Mouse (Mus musculus) heart, embryonic 16.5 days (tissue): ENCODE measurements at regions not wholly inside any gene's neighbourhood (a gene's known extent, or its start where the extent isn't known, plus 50 kb on each side); places are given as distances from the start of the nearest gene placed in this dataset.

Experiments
- ATAC-seq: fragments of 200-750 bp; cut with Nextera tagmentation; replicated peaks from 2 replicates; pipeline ENCODE4 v1.8.0; 2017; ENCODE audit warnings: moderate number of reproducible peaks; ENCODE audit not compliant: insufficient read depth, low FRiP score; ENCODE audit errors: extremely low read depth
- H3K27ac ChIP-seq: fragments of 300-500 bp; sonication (generic); 2 replicates; pipeline ENCODE4 v1.5.1; 2014; ENCODE audit warnings: mild to moderate bottlenecking, low read length, control low read depth, moderate library complexity
- H3K27me3 ChIP-seq: fragments of 300-500 bp; sonication (generic); 2 replicates; pipeline ENCODE4 v1.6.1; 2014; ENCODE audit warnings: low read length, mixed read lengths; ENCODE audit not compliant: control insufficient read depth, insufficient read depth
- H3K36me3 ChIP-seq: fragments of 300-500 bp; sonication (generic); 2 replicates; pipeline ENCODE4 v1.6.1; 2014; ENCODE audit not compliant: control insufficient read depth, insufficient read depth
- H3K4me1 ChIP-seq: fragments of 300-500 bp; sonication (generic); 2 replicates; pipeline ENCODE4 v1.6.1; 2014; ENCODE audit warnings: low read length, mixed read lengths; ENCODE audit not compliant: control insufficient read depth, insufficient read depth
- H3K4me2 ChIP-seq: fragments of 300-500 bp; sonication (generic); 2 replicates; pipeline ENCODE4 v1.6.1; 2014; ENCODE audit warnings: low read depth, mild to moderate bottlenecking, control low read depth, low read length
- H3K4me3 ChIP-seq: fragments of 300-500 bp; sonication (generic); 2 replicates; pipeline ENCODE4 v1.5.1; 2014; ENCODE audit warnings: mild to moderate bottlenecking, control low read depth, low read length
- H3K9ac ChIP-seq: fragments of 300-500 bp; sonication (generic); 2 replicates; pipeline ENCODE4 v1.6.1; 2014; ENCODE audit warnings: low read length, control low read depth
- H3K9me3 ChIP-seq: fragments of 300-500 bp; sonication (generic); replicated peaks from 2 replicates; pipeline ENCODE4 v1.6.1; 2016; ENCODE audit warnings: low read length; ENCODE audit not compliant: control insufficient read depth
- WGBS: fragments of 180-500 bp; shearing (Covaris S2); extraction: QIAGEN DNeasy Blood & Tissue Kit; methylation state at CpG from one replicate; pipeline ENCODE4 v1.1.7; 2014; 5-methylcytosine and 5-hydroxymethylcytosine counted together

GRCm38 (mm10) chr13:37561437-37561836, 216.4 kb downstream of the Ly86 start:
- H3K4me2 ChIP-seq = no peak overlapping the region
- H3K4me3 ChIP-seq = no peak overlapping the region
- H3K27ac ChIP-seq = peak overlapping the region; percentile 75; the same call in 1 of the 2 replicates
- H3K27me3 ChIP-seq = no peaks in the 10 kb centered on the region
- H3K9me3 ChIP-seq = no peaks in the 10 kb centered on the region
- no peak for ATAC-seq
- 50% methylated on average over 2 of the region's 2 CpGs for WGBS
- H3K4me1 ChIP-seq = peaks cover 51% of the 10 kb centered on the region
- H3K9ac ChIP-seq = no peak overlapping the region
- no peaks in the 10 kb centered on the region for H3K36me3 ChIP-seq

GRCm38 (mm10) chr13:37562141-37562540, 216.1 kb upstream of the Rreb1 start:
- Histone ChIP-seq H3K4me1 (peaks cover 51% of the 10 kb centered on the region), H3K27me3 (no peaks in the 10 kb centered on the region), H3K4me3 (no peak overlapping the region), H3K9me3 (no peaks in the 10 kb centered on the region), H3K9ac (no peak overlapping the region), H3K36me3 (no peaks in the 10 kb centered on the region), H3K27ac (peak overlapping the region; percentile 75), H3K4me2 (no peak overlapping the region)
- WGBS = 19% methylated on average over 9 of the region's 9 CpGs
- ATAC-seq = peak; percentile 44

DNA sequence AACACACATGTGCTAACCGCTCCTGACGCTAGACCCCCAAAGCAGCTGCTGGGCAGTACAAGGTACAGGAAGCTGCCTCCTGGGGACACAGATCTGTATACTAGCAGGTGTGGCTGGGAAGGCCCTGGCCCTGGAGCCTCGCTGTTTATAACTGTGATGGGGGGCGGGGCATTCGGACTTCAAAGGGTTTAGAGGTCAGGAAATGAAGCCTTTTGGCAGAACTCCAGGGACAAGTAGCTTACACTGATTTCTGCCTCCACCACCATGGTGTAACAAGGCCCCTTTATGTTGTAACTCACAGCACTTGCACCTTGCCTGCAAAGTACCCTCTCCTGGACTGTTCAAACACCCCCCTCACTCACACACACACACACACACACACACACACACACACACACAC, 215.5 kb upstream of the Rreb1 start:
- peak; percentile 32; the same call in 1 of the 2 replicates for ATAC-seq
- H3K4me2 ChIP-seq = no peak overlapping the region
- WGBS = 15% methylated on average over 5 of the region's 5 CpGs

GRCm38 (mm10) chr13:37569051-37569450, 209.1 kb upstream of the Rreb1 start:
- 66% methylated on average over 3 of the region's 3 CpGs for WGBS
- H3K27ac ChIP-seq = no peak overlapping the region
- no peak for ATAC-seq

More for the DNA sequence above, 215.5 kb upstream of the Rreb1 start:
- H3K9ac ChIP-seq = no peak overlapping the region
- H3K27ac ChIP-seq = peak overlapping the region; percentile 75
- H3K4me1 ChIP-seq = peaks cover 50% of the 10 kb centered on the region
- no peaks in the 10 kb centered on the region for H3K9me3 ChIP-seq
- no peaks in the 10 kb centered on the region for H3K27me3 ChIP-seq
- H3K36me3 ChIP-seq = no peaks in the 10 kb centered on the region
- no peak overlapping the region for H3K4me3 ChIP-seq

GRCm38 (mm10) chr13:37569486-37569885, 208.7 kb upstream of the Rreb1 start:
- H3K36me3 ChIP-seq = no peaks in the 10 kb centered on the region
- 85% methylated on average over 3 of the region's 3 CpGs for WGBS

More at GRCm38 (mm10) chr13:37569051-37569450, 209.1 kb upstream of the Rreb1 start:
- H3K4me1 ChIP-seq = peaks cover 4% of the 10 kb centered on the region; the same call in 1 of the 2 replicates
- H3K27me3 ChIP-seq = no peaks in the 10 kb centered on the region
- no peak overlapping the region for H3K9ac ChIP-seq
- no peaks in the 10 kb centered on the region for H3K9me3 ChIP-seq
- no peak overlapping the region for H3K4me3 ChIP-seq
- no peak overlapping the region for H3K4me2 ChIP-seq
- H3K36me3 ChIP-seq = no peaks in the 10 kb centered on the region

GRCm38 (mm10) chr13:37572983-37573382, 205.2 kb upstream of the Rreb1 start:
- H3K4me2 ChIP-seq = no peak overlapping the region
- no peak overlapping the region for H3K4me3 ChIP-seq
- no peaks in the 10 kb centered on the region for H3K36me3 ChIP-seq
- peaks cover 4% of the 10 kb centered on the region; the same call in 1 of the 2 replicates for H3K4me1 ChIP-seq
- no peak overlapping the region for H3K9ac ChIP-seq
- no peaks in the 10 kb centered on the region; the same call in 1 of the 2 replicates for H3K9me3 ChIP-seq
- no peak for ATAC-seq
- no peaks in the 10 kb centered on the region for H3K27me3 ChIP-seq
- H3K27ac ChIP-seq = no peak overlapping the region
- WGBS = 52% methylated on average over 3 of the region's 3 CpGs

More at GRCm38 (mm10) chr13:37569486-37569885, 208.7 kb upstream of the Rreb1 start:
- H3K27me3 ChIP-seq = no peaks in the 10 kb centered on the region
- no peak for ATAC-seq
- no peak overlapping the region for H3K4me3 ChIP-seq
- H3K27ac ChIP-seq = no peak overlapping the region
- H3K4me2 ChIP-seq = no peak overlapping the region
- peaks cover 4% of the 10 kb centered on the region; the same call in 1 of the 2 replicates for H3K4me1 ChIP-seq
- no peak overlapping the region for H3K9ac ChIP-seq
- no peaks in the 10 kb centered on the region for H3K9me3 ChIP-seq

DNA sequence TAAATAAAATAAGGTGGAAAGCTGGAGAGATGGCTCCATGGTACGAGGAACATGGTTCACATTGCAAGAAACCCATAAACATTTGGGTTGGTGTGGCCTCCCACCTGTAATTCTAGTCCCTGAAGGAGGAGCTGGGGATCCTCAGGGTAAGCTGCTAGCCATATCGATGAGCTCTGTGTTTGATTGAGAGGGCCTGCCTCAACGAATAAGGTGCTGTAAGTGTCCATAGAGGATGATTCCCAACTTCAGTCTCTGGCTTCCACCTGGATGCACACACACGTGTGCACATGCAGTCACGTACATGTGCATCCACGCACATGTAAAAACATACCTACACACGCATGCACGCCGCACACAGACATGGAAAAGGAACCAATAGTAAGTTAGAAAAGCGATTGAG, 199.0 kb upstream of the Rreb1 start:
- H3K27ac ChIP-seq = no peak overlapping the region
- WGBS = 85% methylated on average over 10 of the region's 10 CpGs
- no peak overlapping the region for H3K9ac ChIP-seq
- no peaks in the 10 kb centered on the region for H3K27me3 ChIP-seq
- H3K4me3 ChIP-seq = no peak overlapping the region
- no peaks in the 10 kb centered on the region for H3K36me3 ChIP-seq
- H3K4me2 ChIP-seq = no peak overlapping the region
- ATAC-seq = no peak
- no peaks in the 10 kb centered on the region; the same call in 1 of the 2 replicates for H3K9me3 ChIP-seq
- H3K4me1 ChIP-seq = no peaks in the 10 kb centered on the region

- no peak overlapping the region for H3K9ac ChIP-seq
- H3K9me3 ChIP-seq = no peaks in the 10 kb centered on the region; the same call in 1 of the 2 replicates
- WGBS = 67% methylated on average over 11 of the region's 11 CpGs
- H3K4me3 ChIP-seq = no peak overlapping the region
- H3K27me3 ChIP-seq = no peaks in the 10 kb centered on the region
- ATAC-seq = no peak
- H3K27ac ChIP-seq = no peak overlapping the region
- no peaks in the 10 kb centered on the region for H3K36me3 ChIP-seq
- no peak overlapping the region for H3K4me2 ChIP-seq
- no peaks in the 10 kb centered on the region for H3K4me1 ChIP-seq
These were observed 198.4 kb upstream of the Rreb1 start for GRCm38 (mm10) chr13:37579775-37580174.

- Histone ChIP-seq H3K4me3 (no peak overlapping the region), H3K27ac (no peak overlapping the region), H3K36me3 (no peaks in the 10 kb centered on the region), H3K4me1 (no peaks in the 10 kb centered on the region), H3K9me3 (no peaks in the 10 kb centered on the region), H3K9ac (no peak overlapping the region), H3K4me2 (no peak overlapping the region), H3K27me3 (no peaks in the 10 kb centered on the region)
- 83% methylated on average over 2 of the region's 2 CpGs for WGBS
- ATAC-seq = no peak
These were observed 197.4 kb upstream of the Rreb1 start for GRCm38 (mm10) chr13:37580806-37581205.
